Mouse (Mus musculus) bone marrow macrophage, adult 2 months (primary cell): ENCODE data around the gene Pias4.

Experiments
- CTCF ChIP-seq: IDR thresholded peaks from 2 replicates; pipeline ENCODE4 v1.5.1; 2012; ENCODE audit warnings: low read depth, mild to moderate bottlenecking, low read length, moderate library complexity
- POLR2A ChIP-seq: IDR thresholded peaks from 2 replicates; pipeline ENCODE4 v1.6.1; 2012; ENCODE audit warnings: mild to moderate bottlenecking, low read depth, low read length, borderline replicate concordance

GRCm38 (mm10) chr10:81216260-81216659 is 48.5 kb upstream of the Pias4 start:
- TF ChIP-seq CTCF (no peak), POLR2A (no peak)
